Mouse (Mus musculus) C2C12 (cell line): Measurements from ENCODE around the gene Cdkl4.

ENCODE experiments used
- CEBPB ChIP-seq: IDR thresholded peaks from one replicate; pipeline ENCODE4 v1.6.1; 2011; ENCODE audit warnings: low read depth, mild to moderate bottlenecking, control low read depth, moderate library complexity
- CTCF ChIP-seq: IDR thresholded peaks from one replicate; pipeline ENCODE4 v1.5.1; 2011; ENCODE audit not compliant: control insufficient read depth, insufficient read depth, insufficient read length
- MAX ChIP-seq: IDR thresholded peaks from one replicate; pipeline ENCODE4 v1.6.1; 2011; ENCODE audit warnings: mild to moderate bottlenecking, control low read depth
- MYOD1 ChIP-seq: IDR thresholded peaks from one replicate; pipeline ENCODE4 v1.6.1; 2011; ENCODE audit warnings: low read depth; ENCODE audit not compliant: control insufficient read depth, insufficient read length
- MYOG ChIP-seq: IDR thresholded peaks from one replicate; pipeline ENCODE4 v1.6.1; 2011; ENCODE audit not compliant: control insufficient read depth, insufficient read length; ENCODE audit errors: extremely low read depth
- USF1 ChIP-seq: IDR thresholded peaks from one replicate; pipeline ENCODE4 v1.6.1; 2011; ENCODE audit warnings: low read depth, mild to moderate bottlenecking, control low read depth, moderate library complexity

- TF ChIP-seq CTCF (no peak), USF1 (no peak), CEBPB (no peak), MAX (no peak), MYOD1 (no peak), MYOG (no peak)
These were observed 87.4 kb downstream of the Cdkl4 start for GRCm38 (mm10) chr17:80490166-80490565.
